Mouse (Mus musculus) small intestine, adult 2 months (tissue): ENCODE results near the gene Tex48.

Experiments used
- CTCF ChIP-seq: fragments of 200-500 bp; IDR thresholded peaks from 2 replicates; pipeline ENCODE4 v1.5.1; 2012; ENCODE audit warnings: low read depth, mild to moderate bottlenecking, control low read depth, inconsistent platforms, low read length, moderate library complexity, mixed read lengths; ENCODE audit not compliant: insufficient replicate concordance, insufficient read length; ENCODE audit errors: extremely low read depth
- POLR2A ChIP-seq: fragments of 200-500 bp; IDR thresholded peaks from 2 replicates; pipeline ENCODE4 v1.6.1; 2012; ENCODE audit warnings: low read depth, mild to moderate bottlenecking, control low read depth, inconsistent platforms, low read length, moderate library complexity

GRCm38 (mm10) chr4:63625563-63626080 lies 3.4 kb upstream of the Tex48 start:
- no peak for TF ChIP-seq CTCF
- TF ChIP-seq POLR2A = no peak
